Comparison of ENCODE assay signal across 8 mouse cellular contexts in genomic region chr8:126592771-126593571, GRCm38 (mm10). TPM values are rescaled to one million over a fixed set of nuclear protein-coding genes. Genes with fewer than 3 reads are reported as not detected.
DNase-seq lines count a peak whose midpoint lies in the region; ATAC-seq lines count a peak whose summit lies in the region.

No protein-coding gene starts in this region.

- peak overlapping the region; percentile 97 for H3K27ac ChIP-seq in embryonic facial prominence, embryonic 10.5 days (replicated peaks)
- peak overlapping the region; percentile 100 for H3K27ac ChIP-seq in limb, embryonic 13.5 days
- peak overlapping the region; percentile 98 for H3K27ac ChIP-seq in neural tube, embryonic 11.5 days (ENCODE audit: low read depth, low read length)

- peaks cover 26% of the 10 kb centered on the region for H3K36me3 ChIP-seq in embryonic facial prominence, embryonic 10.5 days (replicated peaks)
- H3K36me3 ChIP-seq in limb, embryonic 13.5 days: peaks cover 26% of the 10 kb centered on the region
- no peaks in the 10 kb centered on the region; the same call in 1 of the 2 replicates for H3K36me3 ChIP-seq in neural tube, embryonic 11.5 days (ENCODE audit: control insufficient read depth, insufficient read depth, low read length)

- ATAC-seq in limb, embryonic 13.5 days (ENCODE audit: low FRiP score, low read depth): no peak
- ATAC-seq in neural tube, embryonic 11.5 days (ENCODE audit: insufficient read depth, low FRiP score, low TSS enrichment): no peak

- peak overlapping the region; percentile 99 for H3K4me3 ChIP-seq in embryonic facial prominence, embryonic 10.5 days
- peak overlapping the region; percentile 100 for H3K4me3 ChIP-seq in limb, embryonic 13.5 days
- H3K4me3 ChIP-seq in neural tube, embryonic 11.5 days (ENCODE audit: low read depth, low read length): peak overlapping the region; percentile 99

- 3% methylated on average over 113 of the region's 113 CpGs for WGBS in embryonic facial prominence, embryonic 10.5 days
- WGBS in limb, embryonic 13.5 days: under 1% methylated on average over 103 of the region's 113 CpGs
- WGBS in neural tube, embryonic 11.5 days: under 1% methylated on average over 84 of the region's 113 CpGs

- peak overlapping the region; percentile 99 for H3K4me2 ChIP-seq in limb, embryonic 13.5 days (replicated peaks)
- peak overlapping the region; percentile 97 for H3K4me2 ChIP-seq in neural tube, embryonic 11.5 days (ENCODE audit: low read depth)

- H3K9ac ChIP-seq in limb, embryonic 13.5 days: peak overlapping the region; percentile 100
- H3K9ac ChIP-seq in neural tube, embryonic 11.5 days (ENCODE audit: low read length): peak overlapping the region; percentile 98

- intact Hi-C loops in heart, postnatal 25 days (cut with DNase I): loop anchor here (5.0 kb wide), 1 partner anchor 194 kb away; no protein-coding TSS in a partner anchor
- intact Hi-C loops in heart, postnatal 36 days (cut with DNase I): no loop called here

- H3K9me3 ChIP-seq in embryonic facial prominence, embryonic 10.5 days: no peaks in the 10 kb centered on the region
- H3K9me3 ChIP-seq in limb, embryonic 13.5 days: no peaks in the 10 kb centered on the region
- no peaks in the 10 kb centered on the region for H3K9me3 ChIP-seq in neural tube, embryonic 11.5 days (ENCODE audit: control insufficient read depth, low read length)

- DNase-seq in heart, adult 11 months: peak; percentile 95
- no peak for DNase-seq in heart, postnatal 25 days (ENCODE audit: low spot score)
- peak; percentile 55 for DNase-seq in R1 (ENCODE audit: low read depth, low spot score)
- DNase-seq in embryonic facial prominence, embryonic 10.5 days (ENCODE audit: low spot score): peak; percentile 69
- DNase-seq in heart, postnatal 36 days: peak; percentile 56 to 68
- DNase-seq in neural tube, embryonic 11.5 days (ENCODE audit: low spot score): peak; percentile 63
- peak; percentile 73 for DNase-seq in thymus, postnatal 4 days

- peaks cover 4% of the 10 kb centered on the region for H3K27me3 ChIP-seq in embryonic facial prominence, embryonic 10.5 days (replicated peaks; ENCODE audit: low read depth, poor library complexity, severe bottlenecking)
- H3K27me3 ChIP-seq in limb, embryonic 13.5 days: no peaks in the 10 kb centered on the region
- no peaks in the 10 kb centered on the region for H3K27me3 ChIP-seq in neural tube, embryonic 11.5 days (ENCODE audit: control insufficient read depth, insufficient read depth, low read length)

- H3K4me1 ChIP-seq in embryonic facial prominence, embryonic 10.5 days: peaks cover 81% of the 10 kb centered on the region
- H3K4me1 ChIP-seq in limb, embryonic 13.5 days: peaks cover 59% of the 10 kb centered on the region
- H3K4me1 ChIP-seq in neural tube, embryonic 11.5 days (ENCODE audit: control insufficient read depth, insufficient read depth, low read length): peaks cover 41% of the 10 kb centered on the region

RNA-seq across cellular contexts. Expression of gene Irf2bp2, which starts 0.8 kb away (rescaled TPM):
- total RNA-seq in heart, postnatal 25 days (2021): 10 to 100 TPM; 63.9 to 71.4 TPM
- polyA plus RNA-seq in embryonic facial prominence, embryonic 10.5 days (2016; fragmentation: Nextera tagmentation; extraction: Ambion mirVana): 4.5 and 5.4 TPM in 2 replicates
- 10 to 100 TPM; 64.3 to 71.2 TPM for total RNA-seq in heart, postnatal 36 days (2021)
- 11.6 and 11.8 TPM in 2 replicates for polyA plus RNA-seq in limb, embryonic 13.5 days (2015; fragmentation: Nextera tagmentation; extraction: Ambion mirVana)
- polyA plus RNA-seq in neural tube, embryonic 11.5 days (2014; fragmentation: Nextera tagmentation; extraction: Ambion mirVana): 4.7 and 4.8 TPM in 2 replicates
